Mouse (Mus musculus) T-helper 2 cell (primary cell): ENCODE results near the gene Tmcc1.

Experiments used
- in situ Hi-C: fragments of 300-600 bp; cut with MboI, MseI; formaldehyde crosslinking; loops from one replicate; pipeline ENCODE4 v1.15.1; 2025; ENCODE audit warnings: high pct_unique_total_duplicates

The Tmcc1 gene

DNA sequence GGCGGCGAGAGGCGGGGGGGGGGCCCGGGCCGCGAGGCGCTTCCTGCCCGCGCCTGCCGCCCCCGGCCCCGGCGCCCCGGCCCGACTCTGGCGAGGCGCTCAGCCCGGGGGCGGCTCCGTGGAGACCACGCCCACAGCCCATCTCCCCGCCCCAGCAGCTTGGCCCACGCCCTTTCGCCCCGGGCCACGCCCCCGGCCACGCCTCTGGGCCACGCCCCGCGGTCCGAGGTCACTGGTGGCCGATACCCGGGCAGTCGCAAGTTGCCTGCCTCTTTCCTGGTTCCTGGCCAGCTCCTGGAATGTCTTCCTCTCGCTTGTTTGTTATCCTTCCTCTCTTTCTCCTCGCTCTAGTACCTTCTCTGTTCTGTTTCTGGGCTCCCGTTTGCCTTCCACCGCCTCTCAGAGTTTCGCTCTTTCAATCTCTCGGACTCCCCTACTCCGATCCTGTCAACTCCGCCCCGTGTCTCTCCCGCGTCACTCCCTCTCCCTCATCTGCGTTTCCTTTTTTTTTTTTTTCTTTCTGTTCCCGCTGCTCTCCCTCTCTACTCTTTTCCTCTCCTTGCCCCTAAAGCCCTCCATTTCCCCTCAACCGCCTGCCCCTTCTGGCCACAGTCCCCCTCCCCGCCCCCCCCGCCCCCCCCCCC lies 198.3 kb downstream of the Tmcc1 start, which contains the start of gene Plxnd1:
Gene Plxnd1, minus strand, starts transcription at position 129 of the 644 bp plus-strand sequence.
- in situ Hi-C loops, result no loop called here

DNA sequence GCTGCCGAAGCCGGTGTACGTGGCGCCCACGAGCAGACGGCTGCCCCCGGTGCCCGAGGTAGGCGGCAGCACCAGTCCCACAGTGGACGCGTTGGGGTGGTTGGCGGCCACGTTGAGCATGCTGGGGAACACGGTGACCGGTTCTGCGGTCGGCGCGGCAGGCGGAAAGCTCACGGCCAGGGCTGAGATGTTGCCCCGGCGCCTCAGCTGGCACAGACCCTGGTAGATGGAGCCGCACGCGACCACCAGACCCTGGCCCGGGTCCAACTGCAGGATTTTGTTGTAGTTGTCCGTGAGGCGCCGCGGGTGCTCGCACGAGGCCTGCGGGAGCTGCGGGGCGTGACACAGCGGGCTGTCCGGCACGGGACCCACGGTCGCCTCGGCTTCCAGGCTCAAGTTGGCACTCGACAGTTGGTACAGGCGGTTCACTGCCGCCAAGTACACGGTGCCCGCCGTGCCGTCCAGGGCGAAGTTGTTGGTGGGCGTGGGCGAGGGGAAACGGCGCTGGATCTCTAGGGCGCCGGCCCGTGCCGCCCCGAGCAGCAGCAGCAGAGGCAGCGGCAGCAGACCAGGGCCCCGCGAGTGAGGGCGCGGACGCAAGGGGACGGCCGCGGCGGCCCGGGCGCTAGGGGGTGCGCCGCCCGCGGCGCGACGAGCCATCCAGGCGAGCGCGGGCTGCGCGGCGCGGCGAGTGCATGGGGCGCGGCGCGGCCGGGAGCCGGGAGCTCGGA lies 199.0 kb downstream of the Tmcc1 start:
- in situ Hi-C loops, result no loop called here

DNA sequence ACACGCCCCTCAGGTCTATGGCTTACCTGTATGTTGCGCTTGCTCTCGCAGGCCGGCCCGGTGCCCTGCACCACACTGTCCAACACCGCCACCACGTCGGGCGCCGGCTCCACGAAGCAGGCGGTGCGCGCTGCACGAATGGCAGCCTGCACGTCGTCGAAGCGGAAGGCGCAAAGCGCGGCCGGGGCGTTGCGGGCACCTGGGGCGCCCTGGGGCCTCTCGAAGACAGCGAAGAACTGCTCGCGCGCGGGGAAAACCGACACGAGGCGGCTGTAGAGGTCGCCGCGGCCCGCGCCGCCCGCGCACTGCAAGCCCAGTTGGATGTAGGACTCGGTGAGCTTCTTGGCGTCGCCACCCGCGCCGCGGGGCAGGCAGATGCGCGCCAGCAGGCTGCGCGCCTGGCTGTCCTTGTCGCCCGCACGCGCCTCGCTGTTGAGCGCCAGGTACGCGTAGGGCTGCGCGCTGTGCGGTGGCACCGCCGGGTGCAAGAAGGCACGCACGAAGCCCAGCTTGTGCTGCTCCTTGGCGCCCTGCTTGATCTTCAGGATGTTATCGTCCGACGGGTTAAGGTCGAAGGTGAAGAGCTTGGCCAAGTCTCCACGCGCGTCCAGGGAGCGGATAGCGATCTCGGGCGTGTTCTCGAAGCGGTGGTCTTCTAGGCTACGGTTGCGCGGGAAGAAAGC lies 199.7 kb downstream of the Tmcc1 start:
- in situ Hi-C loops, result no loop called here

DNA sequence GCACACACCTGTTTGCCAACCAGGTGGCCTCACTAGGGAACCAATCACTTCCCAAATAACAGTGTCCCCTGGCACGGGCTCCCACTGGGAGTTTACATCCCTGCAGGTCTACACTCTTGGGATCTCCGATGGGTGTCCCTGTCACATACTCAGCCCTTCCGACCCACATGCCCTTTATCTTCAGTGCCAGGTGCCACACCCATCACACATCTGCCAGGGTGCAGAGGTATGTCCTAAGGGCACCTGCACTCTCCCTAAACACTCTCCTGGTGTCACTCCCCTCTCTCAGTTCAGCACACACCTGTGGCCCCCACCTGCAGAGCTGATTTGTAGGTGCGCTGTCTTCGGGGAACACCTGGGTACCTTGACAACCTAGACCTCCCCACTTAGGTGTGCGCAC lies 200.3 kb downstream of the Tmcc1 start:
- in situ Hi-C loops, result no loop called here

DNA sequence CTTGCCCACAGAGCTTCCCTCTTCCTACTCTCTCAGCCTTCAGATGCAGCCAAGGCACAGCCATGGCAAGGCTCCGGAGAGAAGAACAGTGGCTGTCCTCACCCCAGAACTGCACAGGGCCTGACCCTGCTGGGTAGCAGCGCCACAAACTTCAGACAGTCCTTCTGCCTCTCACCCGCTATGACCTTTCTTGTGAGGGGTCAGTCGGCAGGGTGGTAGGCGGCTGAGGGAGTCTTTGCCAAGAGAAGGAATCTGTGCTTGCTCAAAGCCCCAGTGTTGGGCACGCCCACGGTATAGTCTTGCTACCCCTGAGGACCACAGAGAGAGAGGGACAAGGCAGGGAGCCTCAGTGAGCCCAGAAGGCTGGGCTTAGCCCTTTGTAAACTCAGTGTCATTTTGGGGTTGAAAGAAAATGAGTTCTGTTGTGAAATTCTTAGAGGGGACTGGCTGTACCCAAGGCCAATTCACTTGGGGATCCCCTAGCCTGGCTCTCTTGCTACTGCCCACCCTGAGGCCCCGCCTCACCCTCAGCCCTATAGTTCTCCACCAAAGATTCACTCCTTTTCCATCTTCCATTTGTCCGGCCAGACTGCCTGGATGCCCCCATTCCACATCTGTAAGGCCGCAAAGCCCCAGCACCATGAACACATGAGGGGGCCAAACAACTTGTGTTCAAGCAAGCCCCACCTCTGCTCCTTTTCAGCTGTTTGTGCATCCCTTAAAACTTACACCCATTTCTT lies 201.2 kb downstream of the Tmcc1 start:
- in situ Hi-C loops, result no loop called here

DNA sequence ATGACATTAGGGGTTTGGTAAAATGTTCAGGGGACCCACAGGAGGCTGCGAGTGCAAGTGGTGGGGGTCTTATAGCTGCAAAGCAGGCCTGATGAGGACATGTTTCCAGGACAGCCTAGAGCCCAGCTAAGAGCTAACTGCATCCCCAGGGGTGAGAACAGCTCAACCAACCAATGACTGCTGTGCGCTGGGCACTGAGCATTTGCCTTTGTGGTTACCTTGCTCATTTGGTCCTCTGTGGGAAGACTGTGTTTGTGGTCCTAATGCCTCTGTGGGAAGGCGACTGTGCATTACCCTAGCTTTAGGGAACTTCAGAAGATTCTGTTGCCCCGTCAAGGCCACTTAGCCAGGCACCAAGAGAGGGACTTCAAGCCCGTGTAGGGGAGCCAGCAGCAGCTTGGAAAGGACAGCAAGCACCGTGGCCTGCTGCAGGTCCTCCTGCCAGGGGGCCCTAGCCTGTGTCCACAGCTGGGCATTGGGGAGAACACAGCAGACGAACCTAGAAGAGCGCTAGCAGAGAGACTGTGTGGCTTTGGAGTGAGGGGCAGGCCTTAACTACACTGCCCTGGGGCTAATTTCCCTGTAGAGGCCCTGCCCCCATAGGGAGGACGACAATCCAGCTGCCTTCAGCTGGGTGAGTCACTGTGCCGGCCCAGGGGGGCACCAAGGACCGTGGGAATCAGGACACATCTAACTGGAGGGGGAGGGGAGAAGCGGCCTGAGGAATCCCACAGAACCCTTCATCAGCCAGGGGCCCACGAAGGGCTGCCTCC lies 202.0 kb downstream of the Tmcc1 start:
- in situ Hi-C loops, result no loop called here

DNA sequence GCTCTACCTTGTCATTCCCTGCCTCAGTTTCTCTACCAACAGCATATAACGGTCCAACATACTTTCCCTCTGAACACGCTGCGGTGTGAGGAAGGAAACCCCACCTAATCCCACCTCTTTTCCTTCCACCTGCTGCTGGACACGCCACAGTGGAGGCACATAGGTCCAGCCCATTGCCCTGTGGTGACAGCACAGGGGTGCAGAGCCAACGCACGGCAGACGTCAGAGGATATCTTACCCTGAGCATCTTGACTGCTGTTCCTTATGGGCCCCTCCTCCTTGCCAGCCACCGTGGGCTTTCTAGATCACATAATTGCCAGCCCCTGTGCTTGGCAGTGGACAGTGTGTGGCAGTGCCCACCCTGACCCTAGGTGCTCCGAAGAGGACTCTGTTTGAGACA lies 202.8 kb downstream of the Tmcc1 start:
- in situ Hi-C loops, result no loop called here

DNA sequence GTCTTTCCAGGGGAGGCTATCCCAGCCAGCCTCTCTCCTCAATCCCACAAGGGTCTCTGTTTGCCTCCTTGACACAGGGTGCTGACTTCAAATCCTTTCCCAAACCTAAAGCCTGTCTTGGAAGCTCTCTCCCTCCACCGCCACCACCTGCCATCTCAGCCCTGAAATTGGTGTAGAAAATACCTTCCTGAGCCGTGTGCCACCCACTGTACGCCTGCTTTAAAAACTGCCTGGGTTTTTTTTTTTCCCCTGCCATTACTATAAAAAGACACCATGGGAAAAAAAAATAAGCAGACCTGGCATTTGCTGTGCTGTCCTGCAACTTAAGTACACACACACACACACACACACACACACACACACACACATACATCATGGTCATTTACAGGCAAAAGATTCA lies 203.2 kb downstream of the Tmcc1 start:
- in situ Hi-C loops, result no loop called here

DNA sequence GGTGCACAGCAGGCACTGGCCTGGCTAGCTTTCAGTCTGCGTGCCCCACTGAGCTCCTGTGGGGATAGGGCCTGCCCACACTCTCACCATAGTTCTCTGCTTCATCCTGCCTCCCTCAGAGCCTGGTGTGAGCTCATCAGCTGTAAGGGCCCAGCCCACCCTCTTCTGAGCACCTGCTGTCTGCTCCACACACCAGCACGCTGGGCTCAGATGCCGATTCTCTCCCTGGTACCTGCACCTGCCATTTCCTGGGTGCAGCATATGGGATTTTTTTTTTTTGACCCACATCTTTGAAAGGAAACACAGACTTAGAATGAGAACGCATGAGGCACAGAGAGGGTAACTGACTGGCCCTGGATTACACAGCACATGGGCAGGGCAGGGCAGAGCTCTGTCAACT lies 203.7 kb downstream of the Tmcc1 start:
- in situ Hi-C loops, result no loop called here

DNA sequence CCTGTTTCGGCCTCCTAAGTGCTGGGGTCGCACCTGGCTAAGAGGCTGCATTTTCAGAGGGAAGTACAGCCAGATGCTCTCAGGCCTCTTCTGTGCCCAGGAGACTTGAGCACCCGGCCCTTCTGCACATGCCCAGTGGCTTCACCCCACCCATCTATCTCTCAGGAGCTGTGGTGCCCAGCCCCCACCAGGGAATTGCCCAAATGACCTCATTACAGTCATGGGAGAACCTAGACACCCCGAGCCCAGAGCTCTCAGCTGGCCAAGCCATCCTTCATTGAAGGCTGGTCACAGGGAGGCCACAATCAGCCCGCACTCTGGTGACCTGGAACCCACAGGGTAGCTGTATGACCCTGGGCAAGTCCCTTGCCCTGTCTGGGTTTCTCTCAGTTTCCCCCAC lies 204.3 kb downstream of the Tmcc1 start:
- in situ Hi-C loops, result no loop called here

DNA sequence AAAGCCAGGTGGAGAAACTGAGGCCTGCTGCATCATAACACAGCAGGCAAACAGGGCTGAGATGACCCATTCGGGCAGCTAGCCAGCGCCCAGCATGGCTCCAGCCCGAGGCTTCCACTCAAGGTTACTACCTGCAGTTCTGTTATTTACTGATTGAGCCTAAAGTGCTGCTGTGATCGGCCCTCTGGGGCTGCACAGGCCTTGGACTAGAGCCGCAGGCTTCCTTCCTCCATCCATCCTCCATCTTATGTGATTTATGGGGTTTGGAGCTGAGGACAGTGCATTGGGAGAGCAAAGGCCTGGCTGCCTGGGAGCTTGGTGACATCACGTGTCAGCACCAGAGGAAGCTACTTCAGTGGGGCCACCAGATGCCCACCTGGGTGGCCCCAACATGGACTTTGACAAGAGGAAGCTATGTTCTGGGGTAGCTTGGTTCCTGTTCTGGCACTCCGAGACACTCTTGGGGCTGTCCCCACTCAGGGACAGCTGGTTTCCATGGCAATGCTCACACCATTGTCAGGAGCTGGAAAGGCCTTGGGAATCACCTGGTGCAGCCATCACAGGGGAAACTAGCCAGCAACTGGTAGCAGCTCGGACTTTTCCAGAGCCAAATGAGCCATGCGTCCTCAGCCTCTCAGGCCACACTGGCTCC lies 206.1 kb downstream of the Tmcc1 start:
- in situ Hi-C loops, result no loop called here

DNA sequence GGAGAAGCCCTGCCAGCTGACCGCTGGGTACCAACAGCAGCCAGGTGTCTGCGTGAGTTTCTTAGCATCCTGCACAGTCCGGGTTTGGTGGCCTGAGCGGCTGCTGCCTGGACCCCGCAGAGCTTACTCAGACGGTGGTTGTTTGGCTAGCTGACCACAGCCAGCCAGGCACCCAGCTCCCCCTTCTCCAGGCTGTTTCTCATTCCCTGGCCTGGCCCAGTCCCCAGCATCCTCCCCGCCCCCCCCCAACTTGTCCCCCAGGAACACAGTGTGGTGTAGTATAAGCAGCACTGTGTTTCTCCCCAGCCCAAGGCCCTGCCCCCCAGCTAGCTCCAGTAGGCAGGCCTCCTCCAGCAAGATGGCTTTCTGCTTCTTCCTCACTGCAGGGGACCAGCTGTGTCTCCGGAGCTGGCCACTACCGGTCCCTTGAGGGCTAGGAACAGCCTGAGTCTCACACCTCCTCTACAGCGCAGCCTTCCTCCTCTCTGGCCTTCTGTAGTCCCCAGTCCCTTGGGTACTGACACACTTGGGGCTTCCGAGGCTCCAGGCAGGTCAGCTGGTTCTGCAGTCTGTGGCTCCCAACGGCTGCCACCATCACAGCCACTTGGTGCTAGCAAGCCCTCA lies 206.7 kb downstream of the Tmcc1 start:
- in situ Hi-C loops, result no loop called here

- in situ Hi-C loops, result no loop called here
These were observed 207.7 kb downstream of the Tmcc1 start for GRCm38 (mm10) chr6:115985622-115986021.

DNA sequence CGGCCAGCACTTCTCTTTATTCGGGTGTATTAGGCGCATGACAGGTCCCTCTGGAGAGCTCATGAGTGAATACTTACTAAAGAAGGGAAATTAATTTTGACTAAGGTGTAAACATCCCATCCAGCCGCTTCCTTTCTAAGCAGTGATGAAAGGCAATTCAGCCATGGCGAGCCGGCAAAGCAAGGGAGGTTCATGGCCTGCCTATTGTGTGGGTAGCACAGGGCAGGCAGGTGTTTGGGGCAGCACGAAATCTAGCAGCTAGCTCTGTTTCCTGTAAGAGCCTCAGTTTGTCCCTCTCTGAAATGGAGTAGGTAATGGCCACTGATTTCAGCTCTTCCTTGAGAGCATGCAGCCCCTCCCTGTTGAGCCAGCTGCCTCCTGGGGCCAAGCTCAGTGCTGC lies 208.7 kb downstream of the Tmcc1 start:
- in situ Hi-C loops, result no loop called here

- in situ Hi-C loops, result no loop called here
These were observed 209.8 kb downstream of the Tmcc1 start for GRCm38 (mm10) chr6:115983306-115984038.

GRCm38 (mm10) chr6:115982889-115983288 lies 210.4 kb downstream of the Tmcc1 start:
- in situ Hi-C loops, result no loop called here

- in situ Hi-C loops, result loop anchor here (5.0 kb wide), 1 partner anchor 71 kb away; no protein-coding TSS in a partner anchor
These were observed 214.7 kb downstream of the Tmcc1 start for GRCm38 (mm10) chr6:115978596-115978995.

GRCm38 (mm10) chr6:115977810-115978209 lies 215.5 kb downstream of the Tmcc1 start:
- in situ Hi-C loops, result loop anchor here (5.0 kb wide), 1 partner anchor 71 kb away; no protein-coding TSS in a partner anchor

DNA sequence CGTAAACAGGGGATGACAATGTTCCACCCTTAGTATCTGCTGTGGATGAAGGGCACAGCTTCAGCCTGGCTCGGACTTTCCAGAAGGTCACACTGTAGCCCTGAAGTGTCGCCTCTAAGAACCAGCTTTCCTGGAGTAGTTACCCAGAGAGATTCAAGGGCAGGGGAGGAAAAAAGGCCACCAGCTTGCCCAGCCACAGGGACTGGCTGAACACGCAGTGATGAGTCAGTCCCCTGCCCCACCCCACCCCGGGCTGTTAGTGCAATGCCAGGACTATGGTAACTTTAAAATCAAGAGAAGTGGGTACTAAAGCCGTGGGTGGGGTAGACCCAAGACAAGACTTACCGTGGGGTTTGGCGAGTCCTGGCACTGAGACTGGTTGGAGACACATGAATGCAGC lies 217.7 kb downstream of the Tmcc1 start:
- in situ Hi-C loops, result loop anchor here (5.0 kb wide), 1 partner anchor 68 kb away; no protein-coding TSS in a partner anchor
